Mouse (Mus musculus) heart, adult 2 months (tissue): ENCODE results near the gene Pank1.

ENCODE experiments used
- CTCF ChIP-seq: fragments of 200-600 bp; IDR thresholded peaks from 2 replicates; pipeline ENCODE4 v1.8.1; 2022; ENCODE audit warnings: antibody characterized with exemption, mild to moderate bottlenecking, moderate library complexity
- EP300 ChIP-seq: fragments of 200-500 bp; IDR thresholded peaks from 2 replicates; pipeline ENCODE4 v1.6.1; 2011; ENCODE audit warnings: low read depth, low read length, control low read depth; ENCODE audit not compliant: insufficient read depth
- POLR2A ChIP-seq: fragments of 200-500 bp; IDR thresholded peaks from 2 replicates; pipeline ENCODE4 v1.6.1; 2011; ENCODE audit warnings: mild to moderate bottlenecking, low read depth, low read length, control low read depth; ENCODE audit not compliant: insufficient read depth

DNA sequence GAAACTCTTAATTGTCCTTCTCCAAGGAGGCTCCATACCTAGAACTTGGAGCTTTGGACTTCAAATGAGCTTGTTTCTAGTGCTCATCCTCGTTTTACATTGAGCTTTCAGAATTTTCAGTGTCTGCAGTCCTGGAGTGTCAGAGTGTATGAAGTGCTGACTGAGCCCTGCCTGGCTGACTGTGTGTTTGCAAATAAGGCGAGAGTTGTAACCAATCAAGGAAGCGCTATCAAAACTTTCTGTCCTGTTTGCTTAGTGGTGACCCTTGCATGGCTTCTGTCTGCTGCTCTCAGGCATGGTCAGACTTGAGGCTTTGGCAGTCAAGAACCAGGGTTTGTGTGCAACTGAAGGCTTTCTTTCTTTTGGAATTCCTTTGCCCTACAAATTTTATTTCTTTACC lies 11.7 kb upstream of the Pank1 start:
- TF ChIP-seq CTCF (no peak), EP300 (no peak), POLR2A (no peak)
